Mouse (Mus musculus): Measurements from ENCODE around the gene Cenpm.

- no peak for TF ChIP-seq EP300 (IDR thresholded peaks at IDR 0.05; ENCODE audit: low read depth)
- no peak for TF ChIP-seq CTCF (IDR thresholded peaks at IDR 0.05; ENCODE audit: low read depth)
Observed at GRCm38 (mm10) chr15:82243742-82244114, 820 bp downstream of the Cenpm start.

Measured in heart, postnatal 0 days (tissue).